Mouse (Mus musculus) embryo, embryonic 10 days (tissue): ENCODE results near the gene Akap13.

Experiments
- DNase-seq: peaks from one replicate; pipeline ENCODE4 v3.0.0-alpha.2; 2015; ENCODE audit warnings: low spot score

The Akap13 gene

GRCm38 (mm10) chr7:75633807-75634526, 178.6 kb downstream of the Akap13 start:
- peak; percentile 52 for DNase-seq

- DNase-seq = no peak
These were observed 183.4 kb downstream of the Akap13 start for GRCm38 (mm10) chr7:75638769-75639168.

GRCm38 (mm10) chr7:75639541-75639940, 184.2 kb downstream of the Akap13 start:
- peak; percentile 79 for DNase-seq

- no peak for DNase-seq
These were observed 184.7 kb downstream of the Akap13 start for GRCm38 (mm10) chr7:75640074-75640473.

GRCm38 (mm10) chr7:75640671-75641070, 185.3 kb downstream of the Akap13 start:
- peak; percentile 40 for DNase-seq

GRCm38 (mm10) chr7:75641415-75642177, 186.3 kb downstream of the Akap13 start:
- peak; percentile 35 for DNase-seq

- peak; percentile 82 for DNase-seq
These were observed 186.9 kb downstream of the Akap13 start for GRCm38 (mm10) chr7:75642178-75642777.

- no peak for DNase-seq
These were observed 187.7 kb downstream of the Akap13 start for GRCm38 (mm10) chr7:75642846-75643563.

- no peak for DNase-seq
These were observed 188.7 kb downstream of the Akap13 start for GRCm38 (mm10) chr7:75643986-75644385.

GRCm38 (mm10) chr7:75644585-75644984, 189.3 kb downstream of the Akap13 start:
- no peak for DNase-seq

- no peak for DNase-seq
These were observed 190.0 kb downstream of the Akap13 start for GRCm38 (mm10) chr7:75645156-75645933.

GRCm38 (mm10) chr7:75648051-75648450, 192.7 kb downstream of the Akap13 start:
- DNase-seq = no peak

- no peak for DNase-seq
These were observed 193.6 kb downstream of the Akap13 start for GRCm38 (mm10) chr7:75648961-75649360.

- peak; percentile 16 for DNase-seq
These were observed 194.6 kb downstream of the Akap13 start for GRCm38 (mm10) chr7:75649966-75650365.

GRCm38 (mm10) chr7:75653684-75654317, 198.5 kb downstream of the Akap13 start:
- DNase-seq = no peak

GRCm38 (mm10) chr7:75655180-75656074, 200.1 kb downstream of the Akap13 start:
- DNase-seq = no peak

- DNase-seq = no peak
These were observed 201.0 kb downstream of the Akap13 start for GRCm38 (mm10) chr7:75656297-75656852.

- DNase-seq = no peak
These were observed 201.6 kb downstream of the Akap13 start for GRCm38 (mm10) chr7:75656896-75657295.

- no peak for DNase-seq
These were observed 209.1 kb downstream of the Akap13 start for GRCm38 (mm10) chr7:75664455-75664854.

GRCm38 (mm10) chr7:75666982-75667381, 211.6 kb downstream of the Akap13 start:
- no peak for DNase-seq
